Mouse (Mus musculus): ENCODE results near the gene Psmb8. TPM values are rescaled to one million over a fixed set of nuclear protein-coding genes. Genes with fewer than 3 reads are reported as not detected.
A peak's percentile ranks its signal among the peaks of the same experiment; 100 is the strongest.

The Psmb8 gene
- polyA plus RNA-seq, 1 experiment: 130 TPM

GRCm38 (mm10) chr17:34237741-34238140 is 40.2 kb downstream of the Psmb8 start:
- TF ChIP-seq CTCF (IDR thresholded peaks at IDR 0.05; ENCODE audit: insufficient read depth, low read length): no peak
- no peak for TF ChIP-seq POLR2A (IDR thresholded peaks at IDR 0.05; ENCODE audit: borderline replicate concordance, extremely low read depth, low read depth, low read length)
- peaks cover 6% of the 10 kb centered on the region; the same call in 1 of the 2 replicates for H3K4me1 ChIP-seq (ENCODE audit: control insufficient read depth, insufficient read depth, low read length)
- no peak for DNase-seq
- H3K4me3 ChIP-seq (replicated peaks; ENCODE audit: extremely low read depth, low read depth, low read length): no peak overlapping the region
- 74% methylated on average over 3 of the region's 3 CpGs for WGBS

DNA sequence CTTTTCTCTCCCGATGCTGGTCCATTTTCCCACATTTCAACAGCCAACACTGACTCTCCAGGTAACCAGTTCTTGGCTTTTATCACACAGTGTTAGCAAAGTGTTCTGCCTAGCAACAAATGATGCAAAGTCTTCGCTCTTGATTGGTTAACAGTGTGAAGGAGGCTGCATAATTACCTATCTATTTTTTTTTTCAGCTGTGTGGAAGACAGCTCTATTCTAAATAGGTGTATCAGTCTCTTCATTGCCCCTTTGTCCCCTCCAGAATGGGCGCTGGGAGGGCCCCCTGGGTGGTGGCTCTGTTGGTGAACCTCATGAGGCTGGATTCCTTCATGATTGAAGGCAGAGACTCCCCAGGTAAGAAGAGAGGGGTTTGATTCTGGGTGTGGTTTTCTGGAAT is 41.2 kb downstream of the Psmb8 start, which contains the start of gene H2-Ob:
TSS of gene H2-Ob (plus strand) at position 198 of the 400 bp plus-strand sequence.
- DNase-seq: no peak
- WGBS: 62% methylated on average over 3 of the region's 3 CpGs
- Histone ChIP-seq H3K4me3 (replicated peaks; ENCODE audit: extremely low read depth, low read depth, low read length) (peak within 1 kb of the TSS; percentile 33), H3K4me1 (ENCODE audit: control insufficient read depth, insufficient read depth, low read length) (peaks cover 6% of the 10 kb centered on the region; the same call in 1 of the 2 replicates)
- TF ChIP-seq CTCF (IDR thresholded peaks at IDR 0.05; ENCODE audit: insufficient read depth, low read length) (no peak), POLR2A (IDR thresholded peaks at IDR 0.05; ENCODE audit: borderline replicate concordance, extremely low read depth, low read depth, low read length) (no peak)

DNA sequence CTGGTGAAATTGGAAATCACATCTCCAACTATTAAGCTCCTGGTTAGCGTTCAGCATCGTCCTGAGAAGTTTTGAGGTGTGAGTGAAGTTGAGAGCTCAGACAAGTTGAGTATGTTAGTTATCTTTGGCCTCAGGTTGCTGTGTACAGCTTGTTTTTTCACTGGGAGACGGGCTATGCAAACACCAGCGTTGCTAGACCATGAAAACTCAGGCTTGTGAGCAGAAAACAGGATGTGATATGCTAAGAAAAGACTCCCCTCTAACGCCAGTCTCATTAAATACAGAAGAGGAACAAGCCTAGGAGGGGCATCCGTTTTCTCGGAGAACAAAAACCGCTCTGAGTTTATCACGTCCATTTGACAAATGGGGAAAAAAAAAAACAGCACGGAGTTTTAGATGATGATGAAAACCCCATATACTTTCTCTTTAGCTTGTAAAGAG is 42.1 kb downstream of the Psmb8 start:
- Histone ChIP-seq H3K4me3 (replicated peaks; ENCODE audit: extremely low read depth, low read depth, low read length) (peak overlapping the region; percentile 54), H3K4me1 (ENCODE audit: control insufficient read depth, insufficient read depth, low read length) (peaks cover 6% of the 10 kb centered on the region; the same call in 1 of the 2 replicates)
- TF ChIP-seq CTCF (IDR thresholded peaks at IDR 0.05; ENCODE audit: insufficient read depth, low read length) (no peak), POLR2A (IDR thresholded peaks at IDR 0.05; ENCODE audit: borderline replicate concordance, extremely low read depth, low read depth, low read length) (peak; percentile 31; the same call in 1 of the 2 replicates)
- 25% methylated on average over 10 of the region's 10 CpGs for WGBS
- DNase-seq: no peak

DNA sequence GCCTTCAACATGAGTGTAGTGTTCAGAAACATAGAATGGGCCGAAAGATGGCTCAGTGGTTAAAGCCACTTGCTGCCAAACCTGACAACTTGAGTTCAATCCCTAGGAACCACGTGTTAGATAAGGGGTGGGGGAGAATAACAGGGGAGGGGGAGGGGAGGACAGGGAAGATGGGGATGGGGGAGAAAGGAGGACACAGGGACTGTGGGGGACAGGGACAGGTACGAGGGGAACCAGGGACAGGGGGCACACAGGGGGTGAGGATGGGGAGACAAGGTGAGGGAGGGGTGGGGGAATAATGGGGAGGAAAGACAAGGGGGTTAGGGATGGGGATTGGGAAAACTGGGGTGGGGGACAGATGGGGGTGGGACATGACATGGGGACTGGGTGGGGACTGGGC is 42.8 kb downstream of the Psmb8 start:
- WGBS: 45% methylated on average over 3 of the region's 3 CpGs
- Histone ChIP-seq H3K4me3 (replicated peaks; ENCODE audit: extremely low read depth, low read depth, low read length) (peak overlapping the region; percentile 54), H3K4me1 (ENCODE audit: control insufficient read depth, insufficient read depth, low read length) (peaks cover 6% of the 10 kb centered on the region; the same call in 1 of the 2 replicates)
- TF ChIP-seq POLR2A (IDR thresholded peaks at IDR 0.05; ENCODE audit: borderline replicate concordance, extremely low read depth, low read depth, low read length) (no peak), CTCF (IDR thresholded peaks at IDR 0.05; ENCODE audit: insufficient read depth, low read length) (no peak)
- no peak for DNase-seq

DNA sequence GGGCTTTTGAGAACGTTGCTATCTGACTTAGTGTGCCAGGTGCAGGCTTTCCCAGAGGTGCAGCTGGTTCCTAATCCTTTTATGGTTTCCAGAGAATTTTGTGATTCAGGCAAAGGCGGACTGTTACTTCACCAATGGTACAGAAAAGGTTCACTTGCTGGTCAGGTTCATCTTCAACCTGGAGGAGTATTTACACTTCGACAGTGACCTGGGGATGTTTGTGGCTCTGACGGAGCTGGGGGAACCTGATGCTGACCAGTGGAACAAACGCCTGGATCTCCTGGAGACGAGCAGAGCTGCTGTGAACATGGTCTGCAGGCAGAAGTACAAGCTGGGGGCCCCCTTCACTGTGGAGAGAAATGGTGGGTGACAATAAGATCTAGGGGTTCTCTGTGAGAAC is 43.4 kb downstream of the Psmb8 start:
- no peak for TF ChIP-seq POLR2A (IDR thresholded peaks at IDR 0.05; ENCODE audit: borderline replicate concordance, extremely low read depth, low read depth, low read length)
- DNase-seq: no peak
- 79% methylated on average over 6 of the region's 6 CpGs for WGBS
- Histone ChIP-seq H3K4me1 (ENCODE audit: control insufficient read depth, insufficient read depth, low read length) (peaks cover 6% of the 10 kb centered on the region; the same call in 1 of the 2 replicates), H3K4me3 (replicated peaks; ENCODE audit: extremely low read depth, low read depth, low read length) (no peak overlapping the region)

GRCm38 (mm10) chr17:34244656-34245055 is 47.1 kb downstream of the Psmb8 start:
- no peak for DNase-seq
- 78% methylated on average over 4 of the region's 4 CpGs for WGBS
- TF ChIP-seq CTCF (IDR thresholded peaks at IDR 0.05; ENCODE audit: insufficient read depth, low read length) (no peak), POLR2A (IDR thresholded peaks at IDR 0.05; ENCODE audit: borderline replicate concordance, extremely low read depth, low read depth, low read length) (no peak)
- no peak overlapping the region for H3K4me3 ChIP-seq (replicated peaks; ENCODE audit: extremely low read depth, low read depth, low read length)
- peaks cover under 1% of the 10 kb centered on the region; the same call in 1 of the 2 replicates for H3K4me1 ChIP-seq (ENCODE audit: control insufficient read depth, insufficient read depth, low read length)

- no peaks in the 10 kb centered on the region for H3K4me1 ChIP-seq (ENCODE audit: control insufficient read depth, insufficient read depth, low read length)
- H3K4me3 ChIP-seq (replicated peaks; ENCODE audit: extremely low read depth, low read depth, low read length): no peak overlapping the region
- TF ChIP-seq POLR2A (IDR thresholded peaks at IDR 0.05; ENCODE audit: borderline replicate concordance, extremely low read depth, low read depth, low read length) (no peak), CTCF (IDR thresholded peaks at IDR 0.05; ENCODE audit: insufficient read depth, low read length) (no peak)
- 87% methylated on average over 3 of the region's 3 CpGs for WGBS
- no peak for DNase-seq
Observed at GRCm38 (mm10) chr17:34247047-34247446, 49.5 kb downstream of the Psmb8 start.

DNA sequence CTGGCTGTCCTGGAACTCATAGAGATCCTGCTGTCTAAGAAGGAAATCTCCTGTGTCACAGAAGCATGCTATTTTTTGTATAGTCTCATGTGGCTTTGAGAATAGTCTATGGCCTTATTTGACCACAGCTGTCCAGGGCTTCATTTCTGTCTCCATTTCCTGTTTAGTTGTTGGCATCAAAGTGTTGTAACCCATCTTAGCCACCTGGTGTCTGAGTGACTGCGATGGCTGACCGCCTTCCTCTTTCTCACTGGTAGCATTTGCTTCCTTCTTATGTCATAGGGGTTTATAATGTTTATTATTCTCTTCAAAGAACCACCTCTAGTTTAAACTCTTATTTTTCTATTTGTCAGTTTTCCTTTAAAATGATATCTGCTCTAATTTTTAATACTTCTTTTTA is 51.2 kb downstream of the Psmb8 start:
- TF ChIP-seq CTCF (IDR thresholded peaks at IDR 0.05; ENCODE audit: insufficient read depth, low read length): no peak
- no peak for TF ChIP-seq POLR2A (IDR thresholded peaks at IDR 0.05; ENCODE audit: borderline replicate concordance, extremely low read depth, low read depth, low read length)
- H3K4me1 ChIP-seq (ENCODE audit: control insufficient read depth, insufficient read depth, low read length): no peaks in the 10 kb centered on the region
- DNase-seq: no peak
- WGBS: 18% methylated on average over 2 of the region's 2 CpGs
- no peak overlapping the region for H3K4me3 ChIP-seq (replicated peaks; ENCODE audit: extremely low read depth, low read depth, low read length)

- H3K4me3 ChIP-seq (replicated peaks; ENCODE audit: extremely low read depth, low read depth, low read length): no peak overlapping the region
- TF ChIP-seq POLR2A (IDR thresholded peaks at IDR 0.05; ENCODE audit: borderline replicate concordance, extremely low read depth, low read depth, low read length) (no peak), CTCF (IDR thresholded peaks at IDR 0.05; ENCODE audit: insufficient read depth, low read length) (no peak)
- no peak for DNase-seq
- H3K4me1 ChIP-seq (ENCODE audit: control insufficient read depth, insufficient read depth, low read length): no peaks in the 10 kb centered on the region
- WGBS: 53% methylated on average over 3 of the region's 3 CpGs
Observed at GRCm38 (mm10) chr17:34249361-34249760, 51.8 kb downstream of the Psmb8 start.

GRCm38 (mm10) chr17:34249878-34250277 is 52.4 kb downstream of the Psmb8 start:
- Histone ChIP-seq H3K4me3 (replicated peaks; ENCODE audit: extremely low read depth, low read depth, low read length) (no peak overlapping the region), H3K4me1 (ENCODE audit: control insufficient read depth, insufficient read depth, low read length) (no peaks in the 10 kb centered on the region)
- TF ChIP-seq CTCF (IDR thresholded peaks at IDR 0.05; ENCODE audit: insufficient read depth, low read length) (peak; percentile 41), POLR2A (IDR thresholded peaks at IDR 0.05; ENCODE audit: borderline replicate concordance, extremely low read depth, low read depth, low read length) (no peak)
- no peak for DNase-seq
- 17% methylated on average over 4 of the region's 4 CpGs for WGBS

Other genes with a start within 250 kb of the Psmb8 start
- gene B3galt4, start 246.2 kb upstream of the Psmb8 start, polyA plus RNA-seq (2012; rRNA removed): 11.4 and 12.6 TPM in 2 replicates
- 62.8 and 70.3 TPM in 2 replicates for gene Vps52, start 241.9 kb upstream of the Psmb8 start, polyA plus RNA-seq (2012; rRNA removed)
- 260 and 331 TPM in 2 replicates for gene Rps18, start 241.7 kb upstream of the Psmb8 start, polyA plus RNA-seq (2012; rRNA removed)
- 2,389 and 3,036 TPM in 2 replicates for gene H2-K1, start 197.4 kb upstream of the Psmb8 start, polyA plus RNA-seq (2012; rRNA removed)
- 40.7 and 53.6 TPM in 2 replicates for gene Ring1, start 173.0 kb upstream of the Psmb8 start, polyA plus RNA-seq (2012; rRNA removed)
- 91.2 and 130 TPM in 2 replicates for gene H2-Ke6, start 169.7 kb upstream of the Psmb8 start, polyA plus RNA-seq (2012; rRNA removed)
- 161 and 183 TPM in 2 replicates for gene Slc39a7, start 166.0 kb upstream of the Psmb8 start, polyA plus RNA-seq (2012; rRNA removed)
- gene Rxrb, start 165.9 kb upstream of the Psmb8 start, polyA plus RNA-seq (2012; rRNA removed): 63.2 and 79.8 TPM in 2 replicates
- 1.0 and 1.3 TPM in 2 replicates for gene Col11a2, start 158.3 kb upstream of the Psmb8 start, polyA plus RNA-seq (2012; rRNA removed)
- gene H2-Oa, start 105.4 kb upstream of the Psmb8 start, polyA plus RNA-seq (2012; rRNA removed): 14.1 and 19.8 TPM in 2 replicates
- gene H2-DMa, start 78.2 kb upstream of the Psmb8 start, polyA plus RNA-seq (2012; rRNA removed): 109 and 118 TPM in 2 replicates
- 101 and 140 TPM in 2 replicates for gene Brd2, start 75.1 kb upstream of the Psmb8 start, polyA plus RNA-seq (2012; rRNA removed)
- gene H2-DMb2, start 54.4 kb upstream of the Psmb8 start, polyA plus RNA-seq (2012; rRNA removed): 33.3 and 38.9 TPM in 2 replicates
- 146 and 187 TPM in 2 replicates for gene H2-DMb1, start 44.6 kb upstream of the Psmb8 start, polyA plus RNA-seq (2012; rRNA removed)
- gene Tap1, start 10.2 kb upstream of the Psmb8 start, polyA plus RNA-seq (2012; rRNA removed): 45.1 and 46.3 TPM in 2 replicates
- 83.8 and 99.1 TPM in 2 replicates for gene Psmb9, start 10.0 kb upstream of the Psmb8 start, polyA plus RNA-seq (2012; rRNA removed)
- 68.8 and 70.9 TPM in 2 replicates for gene Tap2, start 5.8 kb downstream of the Psmb8 start, polyA plus RNA-seq (2012; rRNA removed)
- gene H2-Ob, start 41.2 kb downstream of the Psmb8 start, polyA plus RNA-seq (2012; rRNA removed): 18.8 and 34.6 TPM in 2 replicates
- gene H2-Ab1, start 60.0 kb downstream of the Psmb8 start, polyA plus RNA-seq (2012; rRNA removed): 1,370 and 1,736 TPM in 2 replicates
- 544 and 571 TPM in 2 replicates for gene H2-Aa, start 90.1 kb downstream of the Psmb8 start, polyA plus RNA-seq (2012; rRNA removed)
- 256 and 285 TPM in 2 replicates for gene H2-Eb1, start 108.1 kb downstream of the Psmb8 start, polyA plus RNA-seq (2012; rRNA removed)
- gene H2-Eb2, start 127.9 kb downstream of the Psmb8 start, polyA plus RNA-seq (2012; rRNA removed): 0.63 and 1.2 TPM in 2 replicates
- 0.37 and 0.78 TPM in 2 replicates for gene Btnl2, start 157.1 kb downstream of the Psmb8 start, polyA plus RNA-seq (2012; rRNA removed)
- 0.06 and 0.07 TPM in 2 replicates for gene Btnl1, start 179.4 kb downstream of the Psmb8 start, polyA plus RNA-seq (2012; rRNA removed)
- 0.49 and 0.75 TPM in 2 replicates for gene BC051142, start 201.1 kb downstream of the Psmb8 start, polyA plus RNA-seq (2012; rRNA removed)

Data from lung, adult 2 months (tissue).